Mouse (Mus musculus): ENCODE measurements around the gene Prx. TPM values are rescaled to one million over a fixed set of nuclear protein-coding genes. Genes with fewer than 3 reads are reported as not detected.
A peak's percentile ranks its signal among the peaks of the same experiment; 100 is the strongest.

Gene Prx
- polyA plus RNA-seq, 1 experiment from 2014 or later = 1.5 TPM

- Histone ChIP-seq H3K4me1 (replicated peaks) (no peaks in the 10 kb centered on the region), H3K27ac (no peak overlapping the region), H3K4me2 (no peak overlapping the region), H3K36me3 (peaks cover 75% of the 10 kb centered on the region), H3K9ac (no peak overlapping the region), H3K9me3 (no peaks in the 10 kb centered on the region), H3K4me3 (no peak overlapping the region), H3K27me3 (no peaks in the 10 kb centered on the region)
- 94% methylated on average over 10 of the region's 10 CpGs for WGBS
- ATAC-seq (ENCODE audit: low FRiP score) = no peak
Measured at GRCm38 (mm10) chr7:27531707-27532106, 32.6 kb downstream of the Prx start.

GRCm38 (mm10) chr7:27532480-27533050 lies 33.4 kb downstream of the Prx start:
- H3K9me3 ChIP-seq = no peaks in the 10 kb centered on the region
- H3K9ac ChIP-seq = no peak overlapping the region
- 94% methylated on average over 9 of the region's 9 CpGs for whole genome bisulfite sequencing
- peaks cover 84% of the 10 kb centered on the region for H3K36me3 ChIP-seq
- ATAC-seq (ENCODE audit: low FRiP score) = no peak
- no peaks in the 10 kb centered on the region for H3K27me3 ChIP-seq
- H3K4me3 ChIP-seq = no peak overlapping the region
- no peak overlapping the region for H3K27ac ChIP-seq
- H3K4me1 ChIP-seq (replicated peaks) = no peaks in the 10 kb centered on the region
- no peak overlapping the region for H3K4me2 ChIP-seq

- Histone ChIP-seq H3K27ac (no peak overlapping the region), H3K9me3 (no peaks in the 10 kb centered on the region), H3K4me1 (replicated peaks) (no peaks in the 10 kb centered on the region), H3K4me2 (no peak overlapping the region), H3K9ac (no peak overlapping the region), H3K27me3 (no peaks in the 10 kb centered on the region), H3K4me3 (no peak overlapping the region), H3K36me3 (peaks cover 95% of the 10 kb centered on the region)
- WGBS = 96% methylated on average over 2 of the region's 2 CpGs
- ATAC-seq (ENCODE audit: low FRiP score) = no peak
Measured at GRCm38 (mm10) chr7:27535386-27535785, 36.3 kb downstream of the Prx start.

GRCm38 (mm10) chr7:27536618-27537017 lies 37.5 kb downstream of the Prx start:
- H3K4me1 ChIP-seq (replicated peaks) = peaks cover 9% of the 10 kb centered on the region
- H3K9ac ChIP-seq = no peak overlapping the region
- no peaks in the 10 kb centered on the region for H3K9me3 ChIP-seq
- peaks cover 90% of the 10 kb centered on the region for H3K36me3 ChIP-seq
- no peak for ATAC-seq (ENCODE audit: low FRiP score)
- H3K27ac ChIP-seq = no peak overlapping the region
- no peaks in the 10 kb centered on the region for H3K27me3 ChIP-seq
- 95% methylated on average over 6 of the region's 6 CpGs for WGBS
- H3K4me2 ChIP-seq = no peak overlapping the region
- H3K4me3 ChIP-seq = no peak overlapping the region

GRCm38 (mm10) chr7:27537998-27538397 lies 38.9 kb downstream of the Prx start:
- H3K9me3 ChIP-seq = no peaks in the 10 kb centered on the region
- no peak overlapping the region for H3K27ac ChIP-seq
- WGBS = 92% methylated on average over 8 of the region's 8 CpGs
- peaks cover 77% of the 10 kb centered on the region for H3K36me3 ChIP-seq
- no peak overlapping the region for H3K4me3 ChIP-seq
- H3K9ac ChIP-seq = no peak overlapping the region
- no peak for ATAC-seq (ENCODE audit: low FRiP score)
- H3K27me3 ChIP-seq = no peaks in the 10 kb centered on the region
- H3K4me1 ChIP-seq (replicated peaks) = peaks cover 16% of the 10 kb centered on the region
- no peak overlapping the region for H3K4me2 ChIP-seq

GRCm38 (mm10) chr7:27538797-27539196 lies 39.7 kb downstream of the Prx start:
- Histone ChIP-seq H3K27ac (no peak overlapping the region), H3K4me3 (no peak overlapping the region), H3K27me3 (no peaks in the 10 kb centered on the region), H3K4me1 (replicated peaks) (peaks cover 16% of the 10 kb centered on the region), H3K4me2 (no peak overlapping the region), H3K9ac (no peak overlapping the region), H3K9me3 (no peaks in the 10 kb centered on the region), H3K36me3 (peaks cover 69% of the 10 kb centered on the region)
- ATAC-seq (ENCODE audit: low FRiP score) = no peak
- 88% methylated on average over 2 of the region's 2 CpGs for WGBS

- H3K36me3 ChIP-seq = peaks cover 55% of the 10 kb centered on the region
- ATAC-seq (ENCODE audit: low FRiP score) = no peak
- no peak overlapping the region for H3K4me3 ChIP-seq
Measured at GRCm38 (mm10) chr7:27540521-27540920, 41.4 kb downstream of the Prx start.

GRCm38 (mm10) chr7:27540935-27541334 lies 41.8 kb downstream of the Prx start:
- no peak overlapping the region for H3K4me2 ChIP-seq
- H3K4me1 ChIP-seq (replicated peaks) = peaks cover 16% of the 10 kb centered on the region
- H3K9me3 ChIP-seq = no peaks in the 10 kb centered on the region
- no peak overlapping the region for H3K4me3 ChIP-seq
- WGBS = 85% methylated on average over 6 of the region's 6 CpGs
- H3K9ac ChIP-seq = peak overlapping the region; percentile 74; the same call in 1 of the 2 replicates
- H3K27me3 ChIP-seq = no peaks in the 10 kb centered on the region
- H3K36me3 ChIP-seq = peaks cover 51% of the 10 kb centered on the region
- no peak for ATAC-seq (ENCODE audit: low FRiP score)
- H3K27ac ChIP-seq = no peak overlapping the region

More at GRCm38 (mm10) chr7:27540521-27540920, 41.4 kb downstream of the Prx start:
- WGBS = 87% methylated on average over 2 of the region's 2 CpGs
- H3K4me2 ChIP-seq = no peak overlapping the region
- no peaks in the 10 kb centered on the region for H3K9me3 ChIP-seq
- no peaks in the 10 kb centered on the region for H3K27me3 ChIP-seq
- H3K27ac ChIP-seq = no peak overlapping the region
- H3K9ac ChIP-seq = no peak overlapping the region; the same call in 1 of the 2 replicates
- H3K4me1 ChIP-seq (replicated peaks) = peaks cover 16% of the 10 kb centered on the region

GRCm38 (mm10) chr7:27541431-27541830 lies 42.3 kb downstream of the Prx start:
- peak overlapping the region; percentile 53 for H3K4me3 ChIP-seq
- peaks cover 16% of the 10 kb centered on the region for H3K4me1 ChIP-seq (replicated peaks)
- H3K9me3 ChIP-seq = no peaks in the 10 kb centered on the region
- peak overlapping the region; percentile 74 for H3K9ac ChIP-seq
- no peak overlapping the region for H3K27ac ChIP-seq
- peaks cover 46% of the 10 kb centered on the region for H3K36me3 ChIP-seq
- peak overlapping the region; percentile 77 for H3K4me2 ChIP-seq
- ATAC-seq (ENCODE audit: low FRiP score) = peak; percentile 34
- WGBS = 67% methylated on average over 16 of the region's 16 CpGs
- no peaks in the 10 kb centered on the region for H3K27me3 ChIP-seq

- peak overlapping the region; percentile 74 for H3K9ac ChIP-seq
- peaks cover 41% of the 10 kb centered on the region for H3K36me3 ChIP-seq
- no peak overlapping the region for H3K27ac ChIP-seq
- WGBS = 68% methylated on average over 5 of the region's 5 CpGs
- no peaks in the 10 kb centered on the region for H3K27me3 ChIP-seq
- no peaks in the 10 kb centered on the region for H3K9me3 ChIP-seq
- peak overlapping the region; percentile 77 for H3K4me2 ChIP-seq
- H3K4me3 ChIP-seq = peak overlapping the region; percentile 53
- ATAC-seq (ENCODE audit: low FRiP score) = no peak
- peaks cover 16% of the 10 kb centered on the region for H3K4me1 ChIP-seq (replicated peaks)
Measured at GRCm38 (mm10) chr7:27541922-27542321, 42.8 kb downstream of the Prx start.

- peak overlapping the region; percentile 74 for H3K9ac ChIP-seq
- no peaks in the 10 kb centered on the region for H3K27me3 ChIP-seq
- peaks cover 16% of the 10 kb centered on the region for H3K4me1 ChIP-seq (replicated peaks)
- 4% methylated on average over 30 of the region's 30 CpGs for WGBS
- H3K4me2 ChIP-seq = peak overlapping the region; percentile 77
- peak; percentile 93 for ATAC-seq (ENCODE audit: low FRiP score)
- H3K36me3 ChIP-seq = peaks cover 35% of the 10 kb centered on the region
- no peaks in the 10 kb centered on the region for H3K9me3 ChIP-seq
- peak overlapping the region; percentile 55 for H3K27ac ChIP-seq
- peak overlapping the region; percentile 53 for H3K4me3 ChIP-seq
Measured at GRCm38 (mm10) chr7:27542392-27543033, 43.4 kb downstream of the Prx start.

GRCm38 (mm10) chr7:27543065-27543464 lies 43.9 kb downstream of the Prx start:
- Histone ChIP-seq H3K9ac (peak overlapping the region; percentile 74), H3K4me1 (replicated peaks) (peaks cover 16% of the 10 kb centered on the region), H3K27ac (peak overlapping the region; percentile 55), H3K36me3 (peaks cover 29% of the 10 kb centered on the region), H3K4me3 (peak overlapping the region; percentile 53), H3K4me2 (peak overlapping the region; percentile 77), H3K27me3 (no peaks in the 10 kb centered on the region), H3K9me3 (no peaks in the 10 kb centered on the region)
- 55% methylated on average over 6 of the region's 6 CpGs for WGBS
- ATAC-seq (ENCODE audit: low FRiP score) = no peak; the same call in 1 of the 2 replicates

- H3K4me3 ChIP-seq = no peak overlapping the region
- 92% methylated on average over 4 of the region's 4 CpGs for WGBS
- no peak overlapping the region for H3K27ac ChIP-seq
- H3K4me2 ChIP-seq = no peak overlapping the region
- no peak for ATAC-seq (ENCODE audit: low FRiP score)
- peaks cover 22% of the 10 kb centered on the region for H3K36me3 ChIP-seq
- no peak overlapping the region for H3K9ac ChIP-seq
- H3K9me3 ChIP-seq = no peaks in the 10 kb centered on the region
- no peaks in the 10 kb centered on the region for H3K27me3 ChIP-seq
- peaks cover 16% of the 10 kb centered on the region for H3K4me1 ChIP-seq (replicated peaks)
Measured at GRCm38 (mm10) chr7:27543851-27544250, 44.7 kb downstream of the Prx start.

Data from hindbrain, embryonic 13.5 days (tissue).